Mouse (Mus musculus): ENCODE results near the gene D430042O09Rik. TPM values are rescaled to one million over a fixed set of nuclear protein-coding genes. Genes with fewer than 3 reads are reported as not detected.

The D430042O09Rik gene
- polyA plus RNA-seq, 1 experiment from 2014 or later = 3.4 TPM

- no peaks in the 10 kb centered on the region for H3K9me3 ChIP-seq (replicated peaks)
- H3K4me3 ChIP-seq = no peak overlapping the region
- peaks cover 3% of the 10 kb centered on the region; the same call in 1 of the 2 replicates for H3K4me1 ChIP-seq
- no peak overlapping the region for H3K4me2 ChIP-seq
- no peak overlapping the region for H3K27ac ChIP-seq
- H3K36me3 ChIP-seq = no peaks in the 10 kb centered on the region
- H3K9ac ChIP-seq = no peak overlapping the region
- WGBS (ENCODE audit: insufficient replicate concordance) = 18% methylated on average over 1 of the region's 1 CpGs
- H3K27me3 ChIP-seq (replicated peaks) = no peaks in the 10 kb centered on the region
- ATAC-seq = no peak
Observed at GRCm38 (mm10) chr7:125741271-125741703, 33.6 kb downstream of the D430042O09Rik start.

GRCm38 (mm10) chr7:125744774-125745173 lies 37.1 kb downstream of the D430042O09Rik start:
- Histone ChIP-seq H3K9ac (no peak overlapping the region), H3K27ac (no peak overlapping the region), H3K4me2 (no peak overlapping the region), H3K9me3 (replicated peaks) (no peaks in the 10 kb centered on the region), H3K4me3 (no peak overlapping the region), H3K36me3 (no peaks in the 10 kb centered on the region), H3K27me3 (replicated peaks) (no peaks in the 10 kb centered on the region), H3K4me1 (peaks cover 12% of the 10 kb centered on the region)
- no peak for ATAC-seq
- WGBS (ENCODE audit: insufficient replicate concordance) = 56% methylated on average over 1 of the region's 1 CpGs

- Histone ChIP-seq H3K4me3 (no peak overlapping the region), H3K27me3 (replicated peaks) (no peaks in the 10 kb centered on the region), H3K4me1 (peaks cover 12% of the 10 kb centered on the region), H3K9ac (no peak overlapping the region), H3K36me3 (no peaks in the 10 kb centered on the region), H3K27ac (no peak overlapping the region), H3K9me3 (replicated peaks) (no peaks in the 10 kb centered on the region), H3K4me2 (no peak overlapping the region)
- WGBS (ENCODE audit: insufficient replicate concordance) = 61% methylated on average over 2 of the region's 2 CpGs
- ATAC-seq = peak; percentile 65
Observed at GRCm38 (mm10) chr7:125746621-125747315, 39.1 kb downstream of the D430042O09Rik start.

- no peak overlapping the region for H3K27ac ChIP-seq
- no peaks in the 10 kb centered on the region for H3K27me3 ChIP-seq (replicated peaks)
- H3K9ac ChIP-seq = no peak overlapping the region
- peaks cover 12% of the 10 kb centered on the region for H3K4me1 ChIP-seq
- H3K4me2 ChIP-seq = no peak overlapping the region
- 0 out of 2 replicates have a peak, but pooled peaks have one; percentile 35 for ATAC-seq
- no peak overlapping the region for H3K4me3 ChIP-seq
- H3K9me3 ChIP-seq (replicated peaks) = no peaks in the 10 kb centered on the region
- H3K36me3 ChIP-seq = no peaks in the 10 kb centered on the region
- WGBS (ENCODE audit: insufficient replicate concordance) = 48% methylated on average over 7 of the region's 7 CpGs
Observed at GRCm38 (mm10) chr7:125747316-125747690, 39.6 kb downstream of the D430042O09Rik start.

GRCm38 (mm10) chr7:125748186-125748585 lies 40.5 kb downstream of the D430042O09Rik start:
- Histone ChIP-seq H3K27me3 (replicated peaks) (no peaks in the 10 kb centered on the region), H3K4me2 (no peak overlapping the region), H3K27ac (no peak overlapping the region), H3K36me3 (no peaks in the 10 kb centered on the region), H3K9ac (no peak overlapping the region), H3K9me3 (replicated peaks) (no peaks in the 10 kb centered on the region), H3K4me3 (no peak overlapping the region), H3K4me1 (peaks cover 12% of the 10 kb centered on the region)
- 43% methylated on average over 3 of the region's 3 CpGs for WGBS (ENCODE audit: insufficient replicate concordance)
- no peak for ATAC-seq

GRCm38 (mm10) chr7:125752699-125753325 lies 45.1 kb downstream of the D430042O09Rik start:
- Histone ChIP-seq H3K36me3 (no peaks in the 10 kb centered on the region), H3K27ac (no peak overlapping the region), H3K9me3 (replicated peaks) (no peaks in the 10 kb centered on the region), H3K9ac (no peak overlapping the region), H3K4me2 (no peak overlapping the region), H3K4me1 (peaks cover 4% of the 10 kb centered on the region; the same call in 1 of the 2 replicates), H3K27me3 (replicated peaks) (no peaks in the 10 kb centered on the region), H3K4me3 (no peak overlapping the region)
- WGBS (ENCODE audit: insufficient replicate concordance) = 78% methylated on average over 7 of the region's 7 CpGs
- ATAC-seq = no peak

- Histone ChIP-seq H3K27me3 (replicated peaks) (no peaks in the 10 kb centered on the region), H3K9ac (no peak overlapping the region), H3K4me2 (no peak overlapping the region), H3K9me3 (replicated peaks) (no peaks in the 10 kb centered on the region), H3K27ac (no peak overlapping the region), H3K4me3 (no peak overlapping the region), H3K36me3 (no peaks in the 10 kb centered on the region), H3K4me1 (peaks cover 4% of the 10 kb centered on the region; the same call in 1 of the 2 replicates)
- 67% methylated on average over 3 of the region's 3 CpGs for WGBS (ENCODE audit: insufficient replicate concordance)
- ATAC-seq = no peak
Observed at GRCm38 (mm10) chr7:125753326-125753715, 45.6 kb downstream of the D430042O09Rik start.

GRCm38 (mm10) chr7:125756806-125757205 lies 49.1 kb downstream of the D430042O09Rik start:
- Histone ChIP-seq H3K27me3 (replicated peaks) (no peaks in the 10 kb centered on the region), H3K9ac (no peak overlapping the region), H3K36me3 (peaks cover 2% of the 10 kb centered on the region; the same call in 1 of the 2 replicates), H3K9me3 (replicated peaks) (no peaks in the 10 kb centered on the region), H3K4me1 (peaks cover 4% of the 10 kb centered on the region; the same call in 1 of the 2 replicates), H3K4me2 (no peak overlapping the region), H3K27ac (no peak overlapping the region), H3K4me3 (no peak overlapping the region)
- ATAC-seq = no peak
- WGBS (ENCODE audit: insufficient replicate concordance) = 39% methylated on average over 6 of the region's 6 CpGs

GRCm38 (mm10) chr7:125757896-125758623 lies 50.4 kb downstream of the D430042O09Rik start:
- WGBS (ENCODE audit: insufficient replicate concordance) = 61% methylated on average over 6 of the region's 6 CpGs
- Histone ChIP-seq H3K36me3 (peaks cover 3% of the 10 kb centered on the region; the same call in 1 of the 2 replicates), H3K4me3 (no peak overlapping the region), H3K4me1 (peaks cover 4% of the 10 kb centered on the region; the same call in 1 of the 2 replicates), H3K27ac (no peak overlapping the region), H3K4me2 (no peak overlapping the region), H3K9ac (no peak overlapping the region), H3K9me3 (replicated peaks) (no peaks in the 10 kb centered on the region), H3K27me3 (replicated peaks) (no peaks in the 10 kb centered on the region)
- no peak for ATAC-seq

GRCm38 (mm10) chr7:125762289-125762688 lies 54.6 kb downstream of the D430042O09Rik start:
- WGBS (ENCODE audit: insufficient replicate concordance) = 69% methylated on average over 2 of the region's 2 CpGs
- ATAC-seq = no peak
- Histone ChIP-seq H3K4me2 (no peak overlapping the region), H3K27me3 (replicated peaks) (no peaks in the 10 kb centered on the region), H3K9me3 (replicated peaks) (no peaks in the 10 kb centered on the region), H3K27ac (no peak overlapping the region), H3K36me3 (peaks cover 3% of the 10 kb centered on the region; the same call in 1 of the 2 replicates), H3K4me1 (no peaks in the 10 kb centered on the region), H3K9ac (no peak overlapping the region), H3K4me3 (no peak overlapping the region)

GRCm38 (mm10) chr7:125762883-125763830 lies 55.5 kb downstream of the D430042O09Rik start:
- ATAC-seq = no peak
- Histone ChIP-seq H3K4me1 (no peaks in the 10 kb centered on the region), H3K4me2 (no peak overlapping the region), H3K36me3 (peaks cover 3% of the 10 kb centered on the region; the same call in 1 of the 2 replicates), H3K9me3 (replicated peaks) (no peaks in the 10 kb centered on the region), H3K4me3 (no peak overlapping the region), H3K9ac (no peak overlapping the region), H3K27me3 (replicated peaks) (no peaks in the 10 kb centered on the region), H3K27ac (no peak overlapping the region)
- WGBS (ENCODE audit: insufficient replicate concordance) = 69% methylated on average over 7 of the region's 7 CpGs
